Mouse (Mus musculus): ENCODE measurements at regions not wholly inside any gene's neighbourhood (a gene's known extent, or its start where the extent isn't known, plus 50 kb on each side); places are given as distances from the start of the nearest gene placed in this dataset.

DNA sequence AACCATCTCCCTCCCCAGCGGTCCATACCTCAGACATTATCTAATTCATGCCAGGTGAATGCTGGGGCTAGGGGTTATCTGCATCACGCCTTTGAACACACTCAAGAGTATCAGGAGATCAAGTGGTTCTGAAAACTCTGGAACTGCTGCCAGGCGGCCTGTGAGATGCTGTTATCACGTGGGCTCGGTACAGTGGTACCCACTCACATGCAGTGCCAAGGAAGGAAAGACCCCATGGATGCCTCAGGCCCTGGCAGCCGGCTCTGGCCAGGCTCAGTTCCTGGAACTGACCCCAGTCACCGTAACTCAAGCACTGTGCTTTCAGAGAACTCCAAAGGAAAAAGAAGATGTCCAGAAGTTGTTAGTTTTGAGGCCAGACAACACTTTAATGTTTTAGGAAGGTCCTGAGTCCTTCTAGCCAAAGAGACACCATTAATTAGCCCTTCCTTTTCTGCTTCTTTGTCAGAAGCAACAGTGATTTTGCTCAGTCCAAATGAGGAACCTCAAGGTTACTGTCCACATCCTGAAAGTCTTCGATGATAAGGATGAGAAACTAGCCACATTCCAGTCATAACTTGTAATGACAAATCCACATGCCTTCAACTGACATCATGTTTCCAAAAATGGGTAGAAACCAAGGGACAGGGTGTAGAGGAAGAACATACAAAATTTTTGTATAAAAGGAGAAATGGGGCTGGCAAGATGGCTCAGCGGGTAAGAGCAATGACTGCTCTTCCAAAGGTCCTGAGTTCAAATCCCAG lies 126.1 kb downstream of the Zbtb18 start:
- TF ChIP-seq CTCF (conservative IDR thresholded peaks at IDR 0.05 in 1 of 2, IDR thresholded peaks at IDR 0.05 in 1 of 2; ENCODE audit: low read depth in 2 of 2, low read length in 2 of 2) (no peak), EP300 (IDR thresholded peaks at IDR 0.05; ENCODE audit: low read length) (no peak), GABPA (IDR thresholded peaks at IDR 0.05; ENCODE audit: insufficient replicate concordance, low read depth, low read length) (no peak), ETS1 (conservative IDR thresholded peaks at IDR 0.05; ENCODE audit: low read depth, low read length) (no peak), MAX (IDR thresholded peaks at IDR 0.05; ENCODE audit: low read length) (no peak), POLR2A (IDR thresholded peaks at IDR 0.05; ENCODE audit: low read depth, low read length) (no peak), IRF4 (IDR thresholded peaks at IDR 0.05; ENCODE audit: low read depth, low read length) (no peak), USF1 (IDR thresholded peaks at IDR 0.05; ENCODE audit: low read depth, low read length) (no peak), ZNF384 (IDR thresholded peaks at IDR 0.05; ENCODE audit: low read depth, low read length) (no peak)

Data from CH12.LX (cell line).